Mouse (Mus musculus): Measurements from ENCODE around the gene Fkbp6.
A peak's percentile ranks its signal among the peaks of the same experiment; 100 is the strongest.

The Fkbp6 gene

DNA sequence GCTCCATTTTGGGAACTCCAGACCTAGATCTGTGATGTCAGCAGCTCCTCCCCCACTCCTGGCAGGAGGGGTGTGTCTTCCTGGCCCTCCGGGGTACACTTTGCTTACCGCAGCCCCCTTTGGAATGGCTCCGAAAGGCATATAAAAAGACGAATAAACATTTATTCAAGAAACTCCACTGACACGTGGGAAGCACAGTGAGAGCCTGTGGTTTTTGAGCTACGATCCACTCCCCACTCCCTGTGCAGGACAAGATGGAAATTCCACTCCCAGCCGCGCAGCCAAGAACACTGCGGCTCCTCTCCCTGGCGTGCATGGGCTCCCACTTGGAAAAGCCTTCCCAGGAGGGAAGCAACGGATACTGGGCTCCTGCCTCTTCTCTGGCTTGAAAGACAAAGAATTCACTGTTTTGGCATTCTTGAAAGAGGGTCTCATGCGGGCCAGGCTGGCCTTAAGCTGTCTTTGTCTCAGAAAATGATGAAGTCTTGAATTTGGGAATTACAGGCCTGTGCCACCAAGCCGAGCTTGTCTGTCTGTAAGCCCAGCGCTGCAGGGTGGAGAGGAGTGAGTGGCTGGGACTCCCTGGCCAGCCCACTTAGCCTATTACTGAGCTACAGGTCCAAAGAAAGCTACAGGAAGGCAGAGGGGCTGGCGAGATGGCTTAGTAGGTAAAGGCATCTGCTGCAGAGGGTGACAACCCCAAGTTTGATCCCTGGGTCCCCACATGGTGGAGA is 75.0 kb downstream of the Fkbp6 start:
- peak; percentile 45 to 52 for DNase-seq (ENCODE audit: low spot score in 2 of 2)

DNA sequence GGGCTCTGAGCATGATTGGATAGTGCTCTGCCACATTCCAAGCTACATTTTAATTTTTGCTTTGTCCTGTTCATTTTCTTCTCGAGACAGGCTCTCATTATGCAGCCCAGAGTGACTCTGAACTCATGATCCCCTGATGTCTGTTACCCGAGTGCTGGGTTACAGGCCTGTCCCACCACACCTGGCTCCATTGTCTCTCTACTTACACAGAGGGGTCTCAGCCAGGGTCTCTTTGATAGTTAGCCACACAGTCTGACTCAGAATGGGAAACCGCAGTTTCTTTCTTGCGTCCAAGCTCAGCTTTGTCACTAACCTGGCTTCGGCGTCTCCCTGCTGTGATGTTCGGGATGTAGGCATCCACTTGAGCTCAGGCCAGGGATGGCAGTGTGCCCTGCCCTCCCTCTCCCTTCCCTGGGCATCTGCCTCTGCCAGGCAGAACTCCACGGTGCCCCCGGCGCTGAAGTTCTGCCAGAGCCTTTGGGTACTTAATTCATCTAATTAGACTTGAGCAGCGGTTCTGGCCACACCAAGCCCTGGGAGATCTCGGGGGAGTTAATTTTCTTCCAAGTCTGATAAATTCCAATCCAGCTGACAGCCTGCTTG is 78.2 kb downstream of the Fkbp6 start:
- peak; percentile 85 for DNase-seq (ENCODE audit: low spot score in 2 of 2)

DNA sequence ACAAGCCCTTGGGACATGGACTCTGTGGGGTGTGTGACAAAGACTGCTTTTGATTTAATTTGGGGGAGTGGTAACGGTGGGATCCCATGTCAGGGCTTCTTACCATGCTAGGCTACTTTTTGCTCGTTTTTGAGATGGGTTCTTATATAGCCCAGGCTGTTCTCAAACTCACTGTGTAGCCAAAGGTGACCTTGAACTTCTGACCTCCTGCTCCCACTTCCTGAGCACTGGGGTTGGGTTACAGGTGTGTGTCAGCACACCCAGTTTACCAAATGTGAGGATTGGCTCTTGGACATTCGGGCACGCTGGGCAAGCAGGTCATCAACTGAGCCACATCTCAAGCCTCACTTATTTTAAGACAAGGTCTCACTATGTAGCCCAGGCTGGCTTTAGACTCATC is 79.5 kb downstream of the Fkbp6 start:
- DNase-seq (ENCODE audit: low spot score in 2 of 2): no peak

DNA sequence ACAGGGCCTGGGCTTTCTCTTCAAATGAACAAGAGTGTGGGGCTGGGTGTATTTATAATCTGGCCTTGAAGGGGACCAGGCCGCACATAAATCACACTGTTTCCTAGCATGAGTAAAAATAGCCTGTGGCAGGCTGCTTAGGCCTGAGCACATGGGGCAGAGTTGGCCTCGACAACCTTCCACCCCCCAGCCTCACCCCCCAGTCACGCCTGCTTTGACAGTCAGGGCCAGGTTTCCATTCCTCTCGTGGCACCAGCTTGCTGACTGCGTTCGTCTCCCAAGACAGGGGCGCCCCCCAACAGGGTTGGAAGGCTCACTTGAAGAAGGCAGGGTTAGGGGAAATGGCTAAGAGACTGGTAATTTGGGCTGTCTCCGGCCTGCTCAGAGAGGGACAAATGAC is 80.4 kb downstream of the Fkbp6 start:
- no peak for DNase-seq (ENCODE audit: low spot score in 2 of 2)

DNA sequence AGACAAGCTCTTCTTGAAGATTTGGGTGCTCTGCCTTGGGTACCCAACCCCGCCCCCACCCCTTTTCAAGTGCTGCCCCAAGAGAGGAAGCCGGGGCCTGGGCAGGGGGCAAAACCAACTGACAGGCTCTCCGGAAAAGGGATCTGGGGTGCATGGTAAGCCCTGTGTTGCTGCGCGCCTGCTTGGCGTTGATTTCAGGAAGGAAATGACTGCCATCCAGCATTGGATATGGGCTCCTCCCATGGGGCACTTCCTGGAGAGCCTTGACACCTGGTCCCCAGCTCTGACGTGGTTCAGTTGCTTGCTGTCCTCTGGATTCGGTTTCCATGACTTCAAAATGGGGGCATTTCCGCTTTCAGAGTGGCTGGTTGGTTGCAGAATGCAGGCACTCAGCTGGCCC is 85.3 kb downstream of the Fkbp6 start:
- no peak for DNase-seq (ENCODE audit: low spot score in 2 of 2)

DNA sequence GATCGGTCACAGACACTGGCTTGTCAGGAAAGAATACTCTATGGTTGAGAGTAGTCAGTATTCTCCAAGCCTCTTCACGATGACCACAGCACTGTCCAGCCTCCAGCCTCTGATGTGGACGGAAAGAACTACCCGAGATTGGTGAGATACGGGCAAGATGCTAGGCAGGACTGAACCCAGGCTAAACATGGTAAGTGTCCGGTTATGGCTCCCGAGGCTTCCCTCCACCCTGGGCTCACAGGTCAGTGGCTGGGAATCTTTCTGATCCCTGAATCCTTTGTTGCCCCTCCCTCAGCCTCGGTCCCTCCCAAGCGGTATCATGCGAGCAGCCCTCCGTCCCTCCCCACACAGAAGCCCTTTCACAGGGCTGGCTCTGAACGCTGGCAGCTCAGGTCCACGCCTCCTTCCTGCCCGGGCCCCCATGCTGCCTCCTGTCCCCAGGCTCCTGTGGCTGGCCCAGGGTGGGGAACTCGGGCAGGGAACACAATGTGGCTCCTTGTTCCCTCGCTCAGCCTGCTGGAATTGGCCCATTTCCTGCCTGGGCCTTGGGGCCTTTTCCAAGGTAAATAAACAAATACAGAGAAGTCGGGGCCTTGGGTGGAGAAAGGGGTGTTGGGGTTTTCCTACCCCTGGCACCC is 85.9 kb downstream of the Fkbp6 start:
- peak; percentile 79 for DNase-seq (ENCODE audit: low spot score in 2 of 2)

DNA sequence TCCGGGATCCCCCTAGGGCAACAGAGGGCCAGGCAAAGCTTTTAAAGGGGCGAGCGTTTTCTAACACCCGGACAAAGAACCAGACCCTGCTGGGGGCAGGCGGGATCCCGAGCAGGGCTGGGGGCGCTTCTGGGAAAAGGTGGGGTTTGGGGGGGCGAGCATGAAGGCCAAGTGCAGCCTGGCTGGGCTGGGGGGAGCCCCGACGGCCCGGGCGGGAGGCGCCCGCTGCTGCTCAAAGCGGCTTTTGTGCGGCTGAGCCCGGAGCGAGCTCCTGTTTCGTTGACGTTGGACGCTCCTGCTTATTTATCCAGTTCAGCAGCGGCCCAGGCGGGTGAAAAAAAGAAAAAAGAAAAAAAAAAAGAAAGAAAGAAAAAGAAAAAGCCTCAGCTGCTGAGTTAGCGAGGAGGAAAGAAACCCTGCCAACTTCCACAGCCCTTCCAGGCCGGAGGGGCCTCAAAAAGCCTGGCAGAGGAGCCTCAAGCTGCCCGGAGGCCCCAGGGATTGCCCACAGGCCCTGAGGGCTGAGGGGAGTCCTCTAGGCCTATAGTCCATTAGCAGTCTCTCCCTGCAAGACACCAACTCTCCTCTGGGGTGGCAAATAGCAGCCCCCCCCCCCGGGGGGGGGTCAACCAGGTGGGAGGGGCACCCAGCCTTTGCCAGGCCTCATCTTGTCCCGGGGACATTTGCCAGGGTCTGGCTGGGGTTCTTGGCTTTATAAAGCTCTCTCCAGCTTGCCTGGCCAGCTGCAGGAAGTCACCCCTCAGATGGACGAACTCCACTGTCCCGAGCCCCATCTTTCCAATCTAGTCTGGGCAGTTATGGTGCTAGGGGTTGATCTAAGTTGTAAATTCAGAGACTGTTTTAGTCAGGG is 91.3 kb downstream of the Fkbp6 start:
- DNase-seq (ENCODE audit: low spot score in 2 of 2): peak; percentile 68 to 70

DNA sequence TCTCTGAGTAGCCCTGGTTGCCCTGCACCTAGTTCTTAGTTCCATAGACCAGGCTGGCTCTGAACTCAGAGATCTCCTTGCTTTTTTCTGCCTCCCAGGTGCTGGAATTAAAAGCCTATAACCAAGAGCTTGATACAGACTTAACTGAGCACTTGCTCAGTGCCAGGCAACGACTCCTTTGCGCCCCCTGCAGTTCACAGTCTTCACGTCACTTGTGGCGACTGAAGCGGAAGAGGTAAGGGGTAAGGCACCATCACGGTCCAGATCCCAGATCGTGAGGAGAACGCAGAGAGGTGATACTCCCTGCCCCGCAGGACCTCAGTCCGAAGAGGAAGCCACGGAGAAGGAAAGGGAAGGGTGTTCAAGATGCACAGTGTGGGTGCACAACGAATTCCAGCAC is 92.3 kb downstream of the Fkbp6 start:
- DNase-seq (ENCODE audit: low spot score in 2 of 2): no peak

DNA sequence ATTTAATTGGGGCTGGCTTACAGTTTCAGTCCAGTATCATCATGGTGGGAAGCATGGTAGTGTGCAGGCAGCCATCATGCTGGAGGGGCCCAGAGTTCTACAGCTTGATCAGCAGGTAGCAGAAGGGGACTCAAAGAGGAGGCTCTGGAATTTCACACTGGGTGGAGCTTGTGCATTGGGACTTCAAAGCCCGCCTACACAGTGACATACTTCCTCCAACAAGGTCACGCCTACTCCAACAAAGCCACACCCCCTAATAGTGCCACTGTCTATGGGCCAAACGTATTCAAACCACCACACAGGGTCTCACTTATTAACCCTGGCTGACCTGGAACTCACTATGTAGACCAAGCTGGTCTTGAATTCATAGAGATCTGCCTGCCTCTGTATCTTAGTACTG is 93.7 kb downstream of the Fkbp6 start:
- DNase-seq (ENCODE audit: low spot score in 2 of 2): no peak

DNA sequence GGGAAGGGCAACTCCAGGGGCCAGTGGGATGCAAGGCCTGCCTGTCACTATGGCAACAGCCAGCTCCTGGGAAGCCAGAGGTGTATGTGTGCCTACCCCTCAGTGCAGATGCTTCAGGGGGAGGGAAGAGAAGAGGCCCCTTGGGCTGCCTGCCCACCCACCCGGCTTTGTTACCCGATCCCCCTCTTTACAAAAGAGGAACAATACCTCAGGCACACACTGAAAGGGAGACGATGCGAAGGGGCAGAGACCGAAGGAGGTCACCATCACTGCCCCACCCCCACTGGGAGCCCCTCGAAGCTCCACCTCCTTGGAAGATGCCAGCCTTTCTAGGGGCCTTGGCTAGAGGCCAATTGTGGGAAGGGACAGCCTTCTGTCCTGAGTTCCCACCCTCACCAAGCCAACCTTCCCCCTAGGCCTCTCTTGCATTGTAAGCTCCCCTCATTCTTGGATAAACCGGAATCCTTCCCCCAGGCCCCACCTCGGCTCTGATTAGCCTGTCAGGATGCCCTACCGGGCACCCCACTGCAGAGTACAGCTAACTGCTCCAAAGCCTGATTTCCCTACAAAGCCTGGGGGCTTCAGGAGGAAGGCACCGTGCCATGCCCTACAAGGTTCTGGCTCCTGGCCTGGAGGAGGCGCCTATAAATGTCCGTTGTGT is 96.0 kb downstream of the Fkbp6 start:
- no peak for DNase-seq (ENCODE audit: low spot score in 2 of 2)

DNA sequence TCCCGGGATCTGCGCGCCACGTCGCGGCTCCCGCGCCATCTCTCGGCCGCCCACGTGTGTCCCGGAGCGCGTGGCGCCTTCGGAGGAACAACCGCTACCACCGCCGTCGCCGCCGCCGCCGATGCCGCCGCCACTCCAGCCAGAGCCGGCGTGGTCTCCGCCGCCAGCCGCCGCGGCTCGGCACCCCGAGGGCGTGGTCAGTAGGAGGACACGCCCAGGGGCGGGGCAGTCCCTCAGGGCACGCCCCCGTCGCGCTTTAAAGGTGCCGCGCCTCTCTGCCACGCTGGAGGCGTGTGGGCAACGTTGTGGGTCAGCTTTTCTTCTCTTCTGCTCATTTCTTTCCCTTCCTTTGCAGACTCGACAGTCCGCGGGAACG is 98.8 kb downstream of the Fkbp6 start, which contains the start of gene Fzd9:
Gene Fzd9 (minus strand): TSS at position 152 of the 376 bp plus-strand sequence.
- peak; percentile 93 for DNase-seq (ENCODE audit: low spot score in 2 of 2)

DNA sequence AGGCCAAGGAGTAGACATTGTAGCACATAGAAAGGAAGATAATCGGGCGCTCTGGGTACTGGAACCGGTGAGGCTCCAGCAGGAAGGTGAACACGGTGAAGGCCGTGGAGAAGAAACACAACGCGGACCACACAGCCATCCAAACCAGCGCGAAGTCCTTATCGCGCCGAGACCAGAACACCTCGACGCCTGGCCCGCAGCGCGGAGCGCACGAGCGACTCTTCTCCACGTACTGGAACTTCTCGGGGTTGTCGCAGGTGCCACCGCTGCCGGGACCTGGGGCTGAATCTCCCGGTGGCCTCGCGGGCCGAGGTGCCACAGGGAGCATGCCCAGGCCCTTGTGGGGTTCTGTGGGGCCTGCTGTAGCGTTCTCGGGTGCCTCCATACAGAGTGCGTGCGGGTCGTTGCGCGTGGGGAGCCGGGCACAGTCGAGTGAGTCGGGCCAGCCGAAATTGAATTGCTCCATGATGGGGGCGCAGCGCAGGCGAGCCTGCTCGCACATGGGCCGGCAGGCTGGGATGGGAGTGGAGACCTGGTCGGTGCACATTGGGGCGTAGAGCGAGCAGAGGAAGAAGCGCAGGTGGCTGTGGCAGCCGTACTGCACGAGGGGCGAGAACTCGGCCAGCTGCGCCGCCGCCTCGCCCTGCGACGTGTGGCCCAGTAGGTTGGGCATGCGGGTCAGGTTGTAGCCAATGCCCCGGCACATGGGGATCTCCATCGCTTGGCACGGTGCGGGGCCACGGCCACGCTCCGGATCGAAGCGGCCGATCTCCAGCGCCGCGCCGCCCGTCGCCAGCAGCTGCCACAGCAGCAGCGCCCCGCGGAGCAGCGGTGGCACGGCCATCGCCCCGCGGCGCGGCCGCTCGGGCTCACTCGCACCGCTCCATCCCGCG is 99.4 kb downstream of the Fkbp6 start:
- DNase-seq (ENCODE audit: low spot score in 2 of 2): no peak

DNA sequence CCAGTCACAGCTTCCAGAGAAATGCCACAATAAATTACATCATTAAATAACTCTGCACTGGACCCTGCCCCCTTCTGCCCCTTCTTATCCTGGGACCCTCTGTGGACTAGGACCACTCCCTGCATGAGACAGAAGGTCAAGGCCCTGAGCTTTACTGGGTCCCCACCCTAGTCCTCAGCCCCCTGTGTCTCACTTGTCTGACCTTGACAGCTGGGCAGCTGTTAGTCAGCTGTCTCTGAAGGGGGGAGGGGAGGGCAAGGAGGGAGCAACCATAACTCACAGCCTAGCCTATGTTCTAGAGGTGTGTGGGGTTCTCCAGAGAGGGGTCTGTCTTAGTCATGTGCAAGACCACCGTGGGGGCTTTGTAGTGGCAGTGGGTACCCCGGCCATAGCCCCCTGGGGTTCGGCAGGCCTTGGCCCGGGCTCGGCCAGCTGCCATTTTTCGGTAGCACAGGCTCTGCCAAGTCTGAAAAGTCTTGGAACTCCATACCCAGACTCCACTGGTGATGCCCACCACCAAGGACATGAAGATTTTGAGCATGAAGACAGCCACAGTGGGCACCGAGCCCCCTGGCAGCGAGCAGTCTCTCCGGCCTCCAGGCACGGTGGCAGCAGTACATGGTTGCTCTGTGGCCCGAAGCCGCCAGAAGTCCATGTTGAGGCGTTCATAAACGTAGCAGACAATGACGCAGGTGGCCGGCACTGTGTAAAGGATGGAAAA is 100.7 kb downstream of the Fkbp6 start:
- no peak for DNase-seq (ENCODE audit: low spot score in 2 of 2)

DNA sequence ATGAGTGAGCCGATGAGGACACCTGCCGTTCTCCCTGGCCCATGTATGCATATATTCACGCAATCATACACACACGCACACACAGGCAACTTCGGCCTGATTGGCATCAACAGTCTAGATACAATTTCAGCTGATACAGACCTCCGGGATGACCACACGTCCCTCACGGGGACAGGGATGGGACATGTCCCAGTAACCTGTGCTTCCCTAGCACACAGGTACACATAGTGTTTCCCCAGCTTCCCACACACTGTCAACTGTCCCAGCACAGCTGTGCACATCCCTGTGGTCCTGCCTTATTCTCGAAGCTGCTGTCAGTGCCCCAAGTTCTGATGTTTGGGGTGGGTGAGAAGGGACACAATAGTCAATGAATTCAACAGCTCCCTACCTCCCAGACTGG is 102.5 kb downstream of the Fkbp6 start:
- no peak for DNase-seq (ENCODE audit: low spot score in 2 of 2)

DNA sequence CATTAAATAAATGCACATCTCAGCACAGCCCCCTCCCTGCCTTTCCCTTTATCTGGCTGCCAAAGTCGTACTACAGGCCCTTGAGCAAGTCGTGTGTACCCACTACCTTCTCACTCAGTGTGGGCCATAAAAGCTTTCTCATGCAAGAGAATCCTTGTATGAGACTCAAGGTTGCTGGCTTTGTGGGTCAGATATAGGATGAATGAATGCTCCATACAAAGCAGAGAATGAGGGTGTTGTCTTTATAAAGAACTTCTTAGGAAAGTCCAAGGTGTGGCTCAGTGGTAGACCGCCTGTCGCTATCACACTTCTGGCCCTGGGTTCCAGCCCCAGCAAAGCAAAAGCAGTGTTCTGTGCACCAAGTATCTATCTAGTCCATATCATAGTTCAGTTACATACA is 103.3 kb downstream of the Fkbp6 start:
- no peak for DNase-seq (ENCODE audit: low spot score in 2 of 2)

DNA sequence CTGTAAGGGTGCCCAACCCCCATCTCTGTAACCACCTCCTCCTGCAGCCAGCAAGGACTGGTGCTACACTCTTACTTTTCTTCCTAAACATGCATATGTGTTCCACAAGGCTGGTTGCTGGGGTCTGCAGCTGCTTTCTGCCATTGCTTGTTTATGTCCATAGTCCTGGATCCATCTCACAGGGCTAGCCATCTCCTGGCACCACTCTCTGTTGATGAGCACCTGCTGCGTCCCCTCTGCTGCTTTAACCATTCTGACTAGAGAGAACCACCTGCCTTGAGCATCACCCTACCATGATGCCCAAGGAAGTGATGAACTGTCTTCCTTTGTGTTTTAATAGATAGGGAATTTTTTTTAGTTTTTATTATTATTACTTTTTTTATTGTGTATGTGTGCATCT is 106.7 kb downstream of the Fkbp6 start:
- no peak for DNase-seq (ENCODE audit: low spot score in 2 of 2)

DNA sequence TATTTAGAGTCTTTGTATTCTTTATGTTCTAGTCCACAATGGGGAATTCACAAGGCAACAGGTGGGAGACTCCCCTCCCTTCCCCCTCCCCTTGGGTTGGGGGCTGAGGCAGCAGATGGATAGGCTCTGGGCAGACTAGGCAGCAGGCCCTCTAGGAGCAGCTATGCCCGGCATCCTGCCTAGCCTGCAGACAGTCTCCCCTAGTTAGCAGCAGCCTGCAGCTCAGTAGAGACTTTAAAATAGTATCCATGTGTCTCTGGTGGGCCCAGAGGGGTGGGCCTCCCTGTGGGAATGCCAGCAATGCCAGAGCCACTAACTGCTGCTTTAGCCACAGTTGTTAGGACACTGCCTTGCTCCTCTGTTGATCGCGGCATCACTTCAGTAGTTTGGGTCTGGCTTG is 107.2 kb downstream of the Fkbp6 start:
- no peak for DNase-seq (ENCODE audit: low spot score in 2 of 2)

DNA sequence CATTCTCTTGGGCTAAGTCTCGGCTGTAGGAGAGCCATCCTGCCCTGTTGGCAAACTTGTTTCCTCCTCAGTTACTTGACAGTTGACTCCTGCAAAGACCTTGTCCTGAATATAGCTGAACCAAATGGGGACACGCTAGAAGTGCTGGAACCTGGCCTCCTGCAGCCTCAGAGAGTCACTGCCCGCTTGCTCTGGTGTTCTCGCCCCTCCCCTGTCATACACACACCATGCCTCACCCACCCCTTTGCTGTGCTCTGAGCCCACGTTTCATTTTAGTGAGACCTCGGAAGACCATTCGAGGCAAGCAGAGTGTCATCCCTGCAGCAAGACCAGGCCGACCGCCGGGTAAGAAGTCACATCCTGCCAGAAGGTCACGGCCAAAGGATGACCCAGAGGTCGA is 107.7 kb downstream of the Fkbp6 start:
- DNase-seq (ENCODE audit: low spot score in 2 of 2): no peak
